Mouse (Mus musculus) 416B (cell line): ENCODE data around the gene Rce1.
"Not testable (repeated sequence)": the region's sequence is repeated elsewhere in the genome, so short reads cannot be mapped to it uniquely, and the experiment has no call there.

Experiments
- DNase-seq: peaks from one replicate; pipeline ENCODE4 v3.0.0; 2011; ENCODE audit warnings: low read depth

The Rce1 gene

GRCm38 (mm10) chr19:4613464-4614304 lies 11.8 kb downstream of the Rce1 start:
- DNase-seq, result no peak

GRCm38 (mm10) chr19:4612181-4612961 lies 13.1 kb downstream of the Rce1 start:
- no peak for DNase-seq

DNA sequence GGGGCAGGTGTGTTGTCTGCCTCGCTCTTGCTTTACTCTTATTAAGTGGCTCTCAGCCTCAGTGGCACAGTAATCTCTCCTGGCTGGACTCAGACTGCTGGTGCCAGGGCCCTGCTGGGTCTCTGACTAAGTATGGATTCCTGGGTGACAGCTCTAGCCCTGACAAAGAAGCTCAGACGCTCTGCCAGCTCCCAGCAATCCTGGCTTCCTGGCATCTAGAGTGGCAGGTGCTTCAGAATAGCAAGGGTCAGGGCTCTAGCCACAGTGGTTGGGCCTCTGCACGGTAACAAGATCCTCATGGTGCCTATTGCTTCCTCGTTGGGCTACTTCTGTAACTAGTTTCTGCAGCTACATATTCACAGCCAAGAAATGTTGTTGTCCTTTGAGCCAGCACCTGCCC lies 15.3 kb downstream of the Rce1 start:
- DNase-seq, result no peak

- DNase-seq, result no peak
Observed at GRCm38 (mm10) chr19:4608511-4608910, 16.9 kb downstream of the Rce1 start.

DNA sequence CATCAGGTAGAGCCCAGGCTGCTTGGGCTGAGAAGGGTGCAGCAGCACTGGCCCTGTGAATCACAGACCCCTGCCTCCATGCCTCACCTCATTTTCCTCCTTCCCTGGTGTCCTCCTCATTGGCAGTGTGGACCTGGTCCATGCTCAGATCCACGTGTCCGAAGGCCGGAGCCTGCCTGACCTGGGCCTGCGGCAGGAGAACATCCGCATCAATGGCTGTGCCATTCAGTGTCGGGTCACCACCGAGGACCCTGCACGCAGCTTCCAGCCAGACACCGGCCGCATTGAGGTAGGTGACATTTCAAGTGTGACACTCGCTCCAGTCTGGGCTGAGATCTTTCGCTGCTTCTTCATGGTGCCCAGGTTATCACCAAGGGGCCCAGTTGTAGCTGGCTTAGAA lies 18.0 kb downstream of the Rce1 start:
- DNase-seq, result no peak

- no peak for DNase-seq
Observed at GRCm38 (mm10) chr19:4605654-4606053, 19.8 kb downstream of the Rce1 start.

DNA sequence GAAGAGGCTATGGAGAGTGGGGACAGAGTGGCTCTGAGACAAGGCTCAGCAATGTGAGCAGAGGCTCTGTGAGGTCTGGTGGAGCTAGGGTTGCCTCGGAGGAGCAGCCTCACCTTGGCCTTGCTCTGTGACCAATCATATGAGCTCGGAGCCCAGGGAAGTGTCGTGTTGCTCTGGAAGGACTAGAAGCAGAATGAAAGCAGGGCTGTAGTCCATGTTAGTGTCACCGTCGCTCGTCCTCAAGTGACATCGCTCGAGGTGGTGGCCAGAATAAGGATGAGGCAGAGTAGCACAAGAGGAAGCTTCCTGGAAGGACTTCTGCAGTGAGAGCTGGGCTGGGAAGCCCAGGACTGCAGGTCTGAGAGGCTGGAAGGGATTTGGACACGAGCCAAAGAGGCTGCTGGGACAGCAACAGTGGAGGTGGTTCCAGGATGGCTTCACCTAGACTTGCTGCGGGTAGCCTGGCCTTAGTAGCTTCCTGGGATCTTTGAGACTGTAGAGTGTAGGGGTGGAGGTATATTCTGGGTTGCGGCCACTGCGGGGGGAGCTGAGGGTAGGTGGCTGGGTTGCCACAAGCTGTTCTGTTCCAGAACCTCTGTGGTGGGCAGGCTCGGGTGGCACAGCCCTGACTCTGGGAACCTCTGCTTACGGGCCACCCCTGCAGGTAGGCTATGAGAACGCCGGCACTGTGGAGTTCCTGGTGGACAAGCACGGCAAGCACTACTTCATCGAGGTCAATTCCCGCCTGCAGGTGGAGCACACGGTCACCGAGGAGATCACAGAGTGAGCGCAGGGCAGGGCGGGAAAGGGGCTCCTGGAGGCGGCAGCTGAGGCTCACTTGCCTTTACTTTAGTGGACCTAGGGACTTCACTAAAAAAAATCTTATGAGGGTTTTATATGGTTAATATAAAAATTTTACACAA lies 21.4 kb downstream of the Rce1 start:
- DNase-seq, result no peak

- DNase-seq, result no peak
Observed at GRCm38 (mm10) chr19:4602459-4602858, 23.0 kb downstream of the Rce1 start.

GRCm38 (mm10) chr19:4596071-4596470 lies 29.4 kb downstream of the Rce1 start:
- no peak for DNase-seq

DNA sequence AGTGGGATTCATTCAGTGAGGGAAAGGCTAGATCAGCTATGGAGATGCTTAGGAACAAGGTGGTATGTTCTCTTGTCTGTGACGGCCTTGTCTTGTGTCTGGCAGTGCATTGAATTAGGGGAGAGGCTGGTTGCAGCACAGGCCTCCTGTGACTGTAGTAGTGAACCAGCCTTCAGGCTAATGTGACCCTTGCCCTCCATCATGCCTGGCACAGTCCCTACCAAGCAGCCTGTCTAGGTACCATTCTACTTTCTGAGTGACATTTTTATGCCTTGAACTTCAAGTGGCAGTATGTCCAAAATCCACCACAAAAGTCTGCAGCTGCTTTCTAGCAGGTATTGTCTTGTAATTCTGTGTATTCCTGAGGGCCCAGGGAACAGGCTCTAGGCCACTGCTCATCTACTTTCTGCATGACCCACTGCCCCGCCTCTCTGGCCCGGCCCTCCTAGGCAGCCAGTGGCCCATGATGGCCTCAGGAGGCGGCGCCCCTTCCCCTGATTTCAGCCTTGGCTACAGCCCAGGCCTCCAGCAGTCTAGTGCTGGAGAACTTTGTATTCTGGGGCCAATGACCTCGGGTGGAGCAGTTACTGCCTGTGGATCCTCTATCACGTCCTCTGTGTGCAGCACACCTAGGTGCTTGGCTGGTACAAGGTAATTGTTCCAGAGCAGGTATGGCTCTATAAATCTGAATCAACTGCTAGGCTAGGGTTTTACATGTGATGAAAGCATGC lies 31.5 kb downstream of the Rce1 start:
- no peak for DNase-seq

- DNase-seq, result peak; percentile 9
Observed at GRCm38 (mm10) chr19:4590025-4590424, 35.4 kb downstream of the Rce1 start.

- no peak for DNase-seq
Observed at GRCm38 (mm10) chr19:4589081-4589480, 36.4 kb downstream of the Rce1 start.

DNA sequence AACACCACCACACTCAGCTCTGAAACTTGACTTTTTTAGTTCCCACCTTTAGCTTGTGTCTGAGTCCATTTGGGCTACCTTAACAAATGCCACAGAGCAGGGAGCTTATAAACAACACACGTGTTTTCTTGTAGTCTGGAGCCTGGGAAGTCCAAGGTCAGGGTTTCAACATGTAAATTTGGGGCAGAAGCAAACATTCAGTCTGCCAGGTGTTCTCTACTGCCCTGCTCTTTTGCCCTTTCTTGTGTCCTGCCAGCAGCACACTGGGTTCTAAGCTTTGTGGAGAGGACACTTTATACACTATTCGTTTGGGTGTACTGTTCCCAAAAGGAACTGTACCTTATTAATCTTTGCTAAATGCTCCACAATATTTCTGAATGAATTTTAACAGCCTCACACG lies 37.0 kb downstream of the Rce1 start:
- no peak for DNase-seq

GRCm38 (mm10) chr19:4587426-4587825 lies 38.0 kb downstream of the Rce1 start:
- DNase-seq, result no peak

GRCm38 (mm10) chr19:4586783-4587182 lies 38.7 kb downstream of the Rce1 start:
- DNase-seq, result not testable (repeated sequence)

GRCm38 (mm10) chr19:4583856-4584255 lies 41.6 kb downstream of the Rce1 start:
- no peak for DNase-seq

DNA sequence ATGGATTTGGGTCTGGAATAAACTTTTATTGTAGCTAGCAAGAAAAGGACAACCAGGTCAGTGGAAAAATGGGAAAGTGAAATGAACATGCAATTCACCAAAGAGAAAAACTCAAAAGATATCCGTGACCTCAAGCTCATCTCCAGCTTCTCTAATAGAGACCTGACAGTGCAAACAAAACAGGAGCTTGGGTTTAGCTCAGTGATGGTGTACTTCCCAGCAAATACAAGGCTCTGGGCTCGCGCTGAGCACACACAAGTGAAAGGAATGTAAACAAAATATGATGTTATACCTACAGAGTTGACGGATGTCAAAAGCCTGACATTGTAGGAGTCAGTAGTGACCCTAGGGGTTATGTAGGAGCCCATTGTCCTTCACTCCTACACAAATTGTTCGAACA lies 46.1 kb downstream of the Rce1 start:
- DNase-seq, result no peak

GRCm38 (mm10) chr19:4578799-4579198 lies 46.6 kb downstream of the Rce1 start:
- DNase-seq, result no peak

GRCm38 (mm10) chr19:4573241-4573640 lies 52.2 kb downstream of the Rce1 start:
- DNase-seq, result peak; percentile 31
